Mouse (Mus musculus) kidney, postnatal 0 days (tissue): ENCODE data around the gene Prpf8. TPM values are rescaled to one million over a fixed set of nuclear protein-coding genes. Genes with fewer than 3 reads are reported as not detected.
A peak's percentile ranks its signal among the peaks of the same experiment; 100 is the strongest.

Experiments used
- ATAC-seq: fragments of 200-750 bp; cut with Nextera tagmentation; replicated peaks from 2 replicates; pipeline ENCODE4 v1.8.0; 2017; ENCODE audit warnings: low read depth, moderate number of reproducible peaks, moderate TSS enrichment, moderate library complexity; ENCODE audit not compliant: low FRiP score
- DNase-seq: peaks from one replicate; pipeline ENCODE4 v3.0.0-alpha.2; 2016; ENCODE audit warnings: low spot score
- H3K27ac ChIP-seq: fragments of 300-500 bp; sonication (generic); 2 replicates; pipeline ENCODE4 v1.5.1; 2014; ENCODE audit warnings: mild to moderate bottlenecking
- H3K27me3 ChIP-seq: fragments of 300-500 bp; sonication (generic); 2 replicates; pipeline ENCODE4 v1.6.1; 2014; ENCODE audit warnings: low read length, mixed read lengths; ENCODE audit not compliant: insufficient read depth
- H3K36me3 ChIP-seq: fragments of 300-500 bp; sonication (generic); 2 replicates; pipeline ENCODE4 v1.6.1; 2014; ENCODE audit warnings: low read length, mixed read lengths; ENCODE audit not compliant: insufficient read depth
- H3K4me1 ChIP-seq: fragments of 300-500 bp; sonication (generic); replicated peaks from 2 replicates; pipeline ENCODE4 v1.6.1; 2014; ENCODE audit warnings: antibody characterized with exemption, low read length, mixed read lengths; ENCODE audit not compliant: insufficient read depth
- H3K4me2 ChIP-seq: fragments of 300-500 bp; sonication (generic); 2 replicates; pipeline ENCODE4 v1.6.1; 2014; ENCODE audit warnings: mild to moderate bottlenecking, low read length, moderate library complexity, mixed read lengths
- H3K4me3 ChIP-seq: fragments of 300-500 bp; sonication (generic); replicated peaks from 2 replicates; pipeline ENCODE4 v1.5.1; 2014; ENCODE audit warnings: low read depth, low read length
- H3K9ac ChIP-seq: fragments of 300-500 bp; sonication (generic); 2 replicates; pipeline ENCODE4 v1.6.1; 2014; ENCODE audit warnings: low read depth, low read length
- H3K9me3 ChIP-seq: fragments of 300-500 bp; sonication (generic); replicated peaks from 2 replicates; pipeline ENCODE4 v1.6.1; 2016; ENCODE audit warnings: low read length, inconsistent platforms, mixed read lengths
- CTCF ChIP-seq: IDR thresholded peaks from 2 replicates; pipeline ENCODE4 v1.5.1; 2016; ENCODE audit warnings: antibody characterized with exemption, low read depth, mild to moderate bottlenecking, moderate library complexity
- WGBS: fragments of 180-500 bp; shearing (Covaris S2); extraction: QIAGEN DNeasy Blood & Tissue Kit; methylation state at CpG from one replicate; pipeline ENCODE4 v1.1.7; 2014; 5-methylcytosine and 5-hydroxymethylcytosine counted together
- polyA plus RNA-seq: library from polyadenylated mRNA; unstranded; fragments of >200 nt; fragmentation: Nextera tagmentation; extraction: Ambion mirVana; gene quantifications from 2 replicates; pipeline ENCODE4 v1.2.1, GENCODE M21; 2015

The Prpf8 gene
- polyA plus RNA-seq, 1 experiment from 2014 or later = 36.6 TPM

DNA sequence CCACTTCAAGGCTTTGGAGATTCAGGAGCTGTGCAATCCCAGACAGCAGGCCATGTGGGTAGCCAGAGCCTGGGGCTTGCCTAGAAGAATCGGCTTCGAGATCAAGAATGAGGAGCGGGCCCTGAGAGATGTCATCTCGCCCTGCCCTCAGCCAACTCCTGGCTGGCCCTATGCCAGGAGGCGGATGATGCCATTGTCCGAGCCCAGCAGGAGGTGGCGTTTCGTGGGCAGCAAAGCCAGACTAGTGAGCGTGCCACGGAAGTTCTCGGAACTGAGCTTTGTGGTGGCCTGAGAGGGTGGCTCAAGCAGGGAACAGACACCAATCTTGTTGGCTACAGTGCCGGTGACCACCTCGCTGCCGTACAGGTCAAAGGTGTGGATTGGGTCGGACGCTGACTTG lies 45.0 kb upstream of the Prpf8 start:
- H3K9me3 ChIP-seq = no peaks in the 10 kb centered on the region
- no peak for TF ChIP-seq CTCF
- H3K9ac ChIP-seq = no peak overlapping the region
- no peak overlapping the region for H3K4me3 ChIP-seq
- H3K27ac ChIP-seq = no peak overlapping the region
- H3K36me3 ChIP-seq = 0 out of 2 replicates have a peak, but pooled peaks cover 13% of the 10 kb centered on the region
- WGBS = 88% methylated on average over 16 of the region's 16 CpGs
- H3K4me2 ChIP-seq = no peak overlapping the region
- ATAC-seq (no peak), DNase-seq (no peak)
- H3K27me3 ChIP-seq = no peaks in the 10 kb centered on the region
- H3K4me1 ChIP-seq = 0 out of 2 replicates have a peak, but pooled peaks cover 4% of the 10 kb centered on the region

DNA sequence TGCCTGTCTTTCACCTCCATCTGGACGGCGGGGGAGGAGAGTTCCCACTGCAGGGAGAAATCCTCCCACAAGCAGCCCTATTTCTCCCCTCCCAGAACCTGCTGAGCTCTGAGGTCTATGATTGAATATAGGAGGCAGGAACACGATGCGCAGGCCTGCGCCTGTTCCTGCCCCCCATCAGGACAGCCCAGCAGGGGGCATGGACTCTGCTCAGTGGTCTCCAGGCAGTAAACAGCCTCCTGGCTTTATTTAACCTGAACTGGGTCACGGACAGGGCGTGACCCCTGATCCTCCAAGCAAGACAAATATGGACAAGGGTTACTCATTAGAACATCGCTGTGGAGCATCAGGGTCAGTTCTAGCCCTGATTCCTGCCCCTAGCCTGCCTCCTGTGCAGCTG lies 42.9 kb upstream of the Prpf8 start:
- ATAC-seq = peak; percentile 86
- Histone ChIP-seq H3K36me3 (peaks cover 26% of the 10 kb centered on the region; the same call in 1 of the 2 replicates), H3K9me3 (no peaks in the 10 kb centered on the region), H3K9ac (no peak overlapping the region), H3K27ac (no peak overlapping the region), H3K4me2 (no peak overlapping the region), H3K4me3 (no peak overlapping the region), H3K4me1 (0 out of 2 replicates have a peak, but pooled peaks cover 4% of the 10 kb centered on the region), H3K27me3 (no peaks in the 10 kb centered on the region)
- DNase-seq = peak; percentile 18
- 0 out of 2 replicates have a peak, but pooled peaks have one; percentile 20 for TF ChIP-seq CTCF
- 54% methylated on average over 8 of the region's 8 CpGs for WGBS

DNA sequence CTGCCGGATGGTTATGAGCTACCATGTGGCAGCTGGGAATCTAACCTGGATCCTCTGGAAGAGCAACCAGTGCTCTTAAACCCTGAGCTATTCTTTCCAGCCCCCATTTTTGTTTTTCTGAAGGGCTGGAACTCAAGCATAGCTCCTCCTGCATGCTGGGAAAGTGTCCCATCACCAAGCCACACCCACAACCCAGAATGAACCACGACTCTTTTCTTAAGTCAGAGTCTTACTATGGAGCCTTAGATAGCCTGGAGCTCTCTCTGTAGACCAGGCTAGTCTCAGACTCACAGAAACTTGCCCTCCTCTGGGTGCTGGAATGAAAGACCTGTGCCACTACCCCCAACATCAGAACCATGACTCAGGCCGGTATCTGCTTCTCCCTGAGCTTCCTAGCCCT lies 38.0 kb upstream of the Prpf8 start:
- TF ChIP-seq CTCF = no peak
- Histone ChIP-seq H3K4me2 (no peak overlapping the region), H3K4me1 (0 out of 2 replicates have a peak, but pooled peaks cover 5% of the 10 kb centered on the region), H3K4me3 (no peak overlapping the region), H3K36me3 (peaks cover 30% of the 10 kb centered on the region; the same call in 1 of the 2 replicates), H3K9me3 (no peaks in the 10 kb centered on the region), H3K27ac (no peak overlapping the region), H3K9ac (no peak overlapping the region), H3K27me3 (no peaks in the 10 kb centered on the region)
- ATAC-seq (no peak), DNase-seq (no peak)
- WGBS = 77% methylated on average over 3 of the region's 3 CpGs

- Histone ChIP-seq H3K27me3 (no peaks in the 10 kb centered on the region), H3K4me2 (no peak overlapping the region), H3K9me3 (no peaks in the 10 kb centered on the region), H3K4me1 (peaks cover 8% of the 10 kb centered on the region; the same call in 1 of the 2 replicates), H3K9ac (no peak overlapping the region), H3K27ac (no peak overlapping the region), H3K36me3 (peaks cover 30% of the 10 kb centered on the region; the same call in 1 of the 2 replicates), H3K4me3 (no peak overlapping the region)
- DNase-seq (no peak), ATAC-seq (no peak)
- no peak for TF ChIP-seq CTCF
- 78% methylated on average over 7 of the region's 7 CpGs for WGBS
Measured at GRCm38 (mm10) chr11:75449695-75450094, 36.9 kb upstream of the Prpf8 start.

GRCm38 (mm10) chr11:75450304-75450908 lies 36.2 kb upstream of the Prpf8 start:
- ATAC-seq (no peak), DNase-seq (no peak)
- H3K4me3 ChIP-seq = no peak overlapping the region
- H3K27me3 ChIP-seq = no peaks in the 10 kb centered on the region
- peaks cover 12% of the 10 kb centered on the region; the same call in 1 of the 2 replicates for H3K4me1 ChIP-seq
- H3K4me2 ChIP-seq = no peak overlapping the region
- H3K9ac ChIP-seq = no peak overlapping the region
- 79% methylated on average over 8 of the region's 8 CpGs for WGBS
- TF ChIP-seq CTCF = no peak
- no peak overlapping the region for H3K27ac ChIP-seq
- H3K36me3 ChIP-seq = peaks cover 27% of the 10 kb centered on the region; the same call in 1 of the 2 replicates
- H3K9me3 ChIP-seq = no peaks in the 10 kb centered on the region

- 81% methylated on average over 15 of the region's 15 CpGs for WGBS
- Histone ChIP-seq H3K9ac (peak overlapping the region; percentile 31; the same call in 1 of the 2 replicates), H3K36me3 (peaks cover 27% of the 10 kb centered on the region; the same call in 1 of the 2 replicates), H3K4me1 (peaks cover 12% of the 10 kb centered on the region; the same call in 1 of the 2 replicates), H3K27ac (no peak overlapping the region), H3K4me2 (no peak overlapping the region), H3K9me3 (no peaks in the 10 kb centered on the region), H3K4me3 (no peak overlapping the region), H3K27me3 (no peaks in the 10 kb centered on the region)
- no peak for ATAC-seq
- TF ChIP-seq CTCF = no peak
- DNase-seq = no peak
Measured at GRCm38 (mm10) chr11:75450936-75451335, 35.7 kb upstream of the Prpf8 start.
